Mouse (Mus musculus): Measurements from ENCODE around the gene Sema4c.

DNA sequence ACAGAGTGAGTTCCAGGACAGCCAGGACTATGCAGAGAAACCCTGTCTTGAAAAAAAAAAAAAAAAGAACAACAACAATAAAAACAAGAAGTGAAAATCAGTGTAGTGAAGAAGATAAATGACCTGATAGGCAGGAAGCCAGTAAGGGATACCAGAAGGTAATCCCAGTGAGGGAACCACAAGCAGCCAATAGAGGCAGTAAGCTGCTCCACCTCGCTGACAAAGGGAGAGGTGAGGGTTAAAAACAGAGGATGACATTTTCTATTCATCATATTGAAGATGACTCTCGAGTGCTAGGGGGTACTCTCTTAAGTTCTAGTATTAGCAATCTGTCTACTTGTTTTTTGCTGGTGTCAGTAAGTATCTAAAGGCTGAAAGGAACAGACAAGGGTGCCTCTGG lies 40.3 kb upstream of the Sema4c start:
- TF ChIP-seq HCFC1 (IDR thresholded peaks at IDR 0.05; ENCODE audit: borderline replicate concordance, insufficient read depth, low read length) (no peak), CHD2 (IDR thresholded peaks at IDR 0.05; ENCODE audit: low read depth, low read length) (no peak), ZC3H11A (IDR thresholded peaks at IDR 0.05; ENCODE audit: borderline replicate concordance, low read depth, low read length) (no peak)
